Mouse (Mus musculus): ENCODE results near the gene Axl.

DNA sequence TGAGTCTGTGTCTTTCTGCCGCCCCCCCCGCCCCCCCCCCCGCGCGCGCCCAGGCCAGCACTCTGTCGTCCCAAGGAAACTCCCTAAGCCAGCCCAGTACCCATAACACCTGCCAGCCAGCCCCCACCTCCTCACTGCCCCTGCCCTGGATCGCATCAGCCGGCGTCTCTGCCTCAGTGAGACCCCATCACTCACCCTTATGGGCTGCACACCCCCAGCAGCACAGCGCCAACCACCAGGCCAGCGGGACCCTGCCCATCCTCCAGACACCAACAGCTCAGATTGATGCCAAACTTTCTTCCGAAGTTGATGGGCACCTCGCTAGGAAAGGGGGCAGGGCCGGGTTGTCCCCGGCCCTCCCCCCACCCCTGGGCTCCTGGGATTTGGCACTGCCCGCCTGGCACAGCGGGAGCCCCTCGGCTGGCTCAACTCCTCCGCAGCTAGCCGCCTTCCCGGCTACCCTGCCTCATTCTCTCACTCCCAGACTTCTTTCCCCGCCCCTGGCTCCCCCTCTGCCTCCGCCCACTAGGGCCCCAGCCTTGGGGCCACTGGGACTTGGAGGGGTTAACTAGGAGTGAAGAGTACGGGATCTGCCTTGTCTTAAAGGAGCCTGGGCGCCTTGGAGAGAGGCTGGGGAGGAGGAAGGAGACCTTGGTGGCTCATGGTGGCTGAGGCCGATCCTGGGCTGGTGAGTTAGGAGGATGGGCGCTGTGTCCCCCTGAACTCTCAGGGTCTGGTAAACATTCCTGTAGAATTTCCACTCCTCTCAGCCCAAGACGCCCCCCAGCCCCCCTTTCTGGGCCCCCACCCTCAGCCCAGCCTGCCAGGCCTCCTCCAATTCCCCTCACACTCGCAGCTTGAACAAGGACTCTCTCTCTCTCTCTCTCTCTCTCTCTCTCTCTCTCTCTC lies at the start of gene Axl:
- TF ChIP-seq GATA1 (IDR thresholded peaks at IDR 0.05; ENCODE audit: borderline replicate concordance, low read length), result no peak
- no peak for TF ChIP-seq FLI1 (IDR thresholded peaks at IDR 0.05; ENCODE audit: low read length)
